In genomic region chr8:70898661-70899198, GRCm38 (mm10) we compare ENCODE assay signal across 8 mouse cellular contexts. TPM values are rescaled to one million over a fixed set of nuclear protein-coding genes. Genes with fewer than 3 reads are reported as not detected.
DNase-seq lines count a peak whose midpoint lies in the region; ATAC-seq and TF ChIP-seq lines count a peak whose summit lies in the region.

No protein-coding gene starts in this region.

- intact Hi-C loops in left cerebral cortex, postnatal 10 days (cut with DNase I): loop anchor here (5.0 kb wide), 1 partner anchor 479 kb away; no protein-coding TSS in a partner anchor

- WGBS in kidney, embryonic 15.5 days: 42% methylated on average over 2 of the region's 2 CpGs
- 62% methylated on average over 2 of the region's 2 CpGs for WGBS in hindbrain, embryonic 10.5 days
- 59% methylated on average over 2 of the region's 2 CpGs for WGBS in midbrain, embryonic 11.5 days

- peak overlapping the region; percentile 70; the same call in 1 of the 2 replicates for H3K4me2 ChIP-seq in kidney, embryonic 15.5 days
- no peak overlapping the region; the same call in 1 of the 2 replicates for H3K4me2 ChIP-seq in midbrain, embryonic 11.5 days

- no peak overlapping the region for H3K9ac ChIP-seq in kidney, embryonic 15.5 days
- peak overlapping the region; percentile 60 for H3K9ac ChIP-seq in midbrain, embryonic 11.5 days (ENCODE audit: low read length)

- ATAC-seq in kidney, embryonic 15.5 days (replicated peaks; ENCODE audit: low FRiP score): no peak
- no peak for ATAC-seq in G1E (ENCODE audit: extremely low read depth, insufficient number of reproducible peaks, low FRiP score, poor library complexity, severe bottlenecking)
- no peak for ATAC-seq in midbrain, embryonic 11.5 days (ENCODE audit: low FRiP score)

- no peak for DNase-seq in kidney, postnatal 25 days
- DNase-seq in G1E (ENCODE audit: low spot score): no peak
- no peak for DNase-seq in hindbrain, embryonic 10.5 days (ENCODE audit: low spot score)
- no peak for DNase-seq in midbrain, embryonic 11.5 days (ENCODE audit: low spot score, missing footprints)
- DNase-seq in left cerebral cortex, postnatal 10 days (ENCODE audit: extremely low spot score in 1 of 2, low spot score in 2 of 2): no peak
- DNase-seq in right cerebral cortex, postnatal 25 days: no peak
- DNase-seq in adrenal gland, postnatal 4 days (ENCODE audit: low spot score in 2 of 2): no peak

- no peak for TF ChIP-seq CTCF in G1E (IDR thresholded peaks at IDR 0.05; ENCODE audit: low read depth, low read length)

- no peaks in the 10 kb centered on the region for H3K9me3 ChIP-seq in kidney, embryonic 15.5 days (replicated peaks)
- H3K9me3 ChIP-seq in G1E (replicated peaks): no peaks in the 10 kb centered on the region; the same call in 1 of the 2 replicates
- no peaks in the 10 kb centered on the region for H3K9me3 ChIP-seq in hindbrain, embryonic 10.5 days
- no peaks in the 10 kb centered on the region for H3K9me3 ChIP-seq in midbrain, embryonic 11.5 days (ENCODE audit: control insufficient read depth, low read length)

- peaks cover 11% of the 10 kb centered on the region for H3K27me3 ChIP-seq in kidney, embryonic 15.5 days
- H3K27me3 ChIP-seq in G1E (ENCODE audit: insufficient read depth, low read length): peaks cover 4% of the 10 kb centered on the region; the same call in 1 of the 2 replicates
- peaks cover 24% of the 10 kb centered on the region for H3K27me3 ChIP-seq in hindbrain, embryonic 10.5 days (ENCODE audit: insufficient read depth, poor library complexity, severe bottlenecking)
- H3K27me3 ChIP-seq in midbrain, embryonic 11.5 days (ENCODE audit: control insufficient read depth, insufficient read depth, low read length): peaks cover 4% of the 10 kb centered on the region

- H3K36me3 ChIP-seq in kidney, embryonic 15.5 days: peaks cover 25% of the 10 kb centered on the region
- peaks cover 30% of the 10 kb centered on the region for H3K36me3 ChIP-seq in G1E (replicated peaks)
- H3K36me3 ChIP-seq in hindbrain, embryonic 10.5 days: peaks cover 26% of the 10 kb centered on the region
- H3K36me3 ChIP-seq in midbrain, embryonic 11.5 days (ENCODE audit: control insufficient read depth, insufficient read depth, low read length): peaks cover 17% of the 10 kb centered on the region

- H3K4me3 ChIP-seq in kidney, embryonic 15.5 days (replicated peaks): peak overlapping the region; percentile 65; the same call in 1 of the 2 replicates
- H3K4me3 ChIP-seq in G1E (ENCODE audit: low read depth, low read length): peak overlapping the region; percentile 97; the same call in 1 of the 2 replicates
- peak overlapping the region; percentile 71 for H3K4me3 ChIP-seq in hindbrain, embryonic 10.5 days
- H3K4me3 ChIP-seq in midbrain, embryonic 11.5 days (ENCODE audit: low read depth, low read length): peak overlapping the region; percentile 88; the same call in 1 of the 2 replicates

- peaks cover 23% of the 10 kb centered on the region for H3K4me1 ChIP-seq in kidney, embryonic 15.5 days
- H3K4me1 ChIP-seq in G1E (ENCODE audit: insufficient read depth, low read depth, low read length): peaks cover 42% of the 10 kb centered on the region
- H3K4me1 ChIP-seq in hindbrain, embryonic 10.5 days (replicated peaks): peaks cover 26% of the 10 kb centered on the region
- H3K4me1 ChIP-seq in midbrain, embryonic 11.5 days (ENCODE audit: control insufficient read depth, insufficient read depth, low read length): peaks cover 7% of the 10 kb centered on the region

- H3K27ac ChIP-seq in kidney, embryonic 15.5 days: no peak overlapping the region
- H3K27ac ChIP-seq in hindbrain, embryonic 10.5 days: peak overlapping the region; percentile 95
- no peak overlapping the region for H3K27ac ChIP-seq in midbrain, embryonic 11.5 days (ENCODE audit: low read depth, low read length)

RNA-seq across cellular contexts. Expression of gene Rpl18a, which starts 1.5 kb away (rescaled TPM):
- polyA plus RNA-seq in kidney, embryonic 15.5 days (2015; fragmentation: Nextera tagmentation; extraction: Ambion mirVana): 4,326 and 4,329 TPM in 2 replicates
- 12,197 and 12,967 TPM in 2 replicates for total RNA-seq in G1E (2014; fragmentation: Nextera tagmentation)
- total RNA-seq in G1E (2017): 1,575 and 1,810 TPM in 2 replicates
- polyA plus RNA-seq in G1E (2012): 3,365 and 5,482 TPM in 2 replicates
- polyA plus RNA-seq in hindbrain, embryonic 10.5 days (2016; fragmentation: Nextera tagmentation; extraction: Ambion mirVana): 3,443 and 3,791 TPM in 2 replicates
- 2,833 and 3,086 TPM in 2 replicates for polyA plus RNA-seq in midbrain, embryonic 11.5 days (2014; fragmentation: Nextera tagmentation; extraction: Ambion mirVana)
- 100 to 1,000 TPM; 690 to 725 TPM for total RNA-seq in left cerebral cortex, postnatal 10 days (2021)
- 1,000 to 10,000 TPM; 1,999 to 2,049 TPM for total RNA-seq in adrenal gland, postnatal 4 days (2021)

RNA-seq across cellular contexts. Expression of gene Slc5a5, which starts 6.2 kb away (rescaled TPM):
- 0.06 and 0.25 TPM in 2 replicates for polyA plus RNA-seq in kidney, embryonic 15.5 days (2015; fragmentation: Nextera tagmentation; extraction: Ambion mirVana)
- not detected in 2 replicates for total RNA-seq in G1E (2014; fragmentation: Nextera tagmentation)
- total RNA-seq in G1E (2017): 0.06 TPM in 1 of 2 replicates, not detected in the other
- polyA plus RNA-seq in G1E (2012): 0.26 and 0.28 TPM in 2 replicates
- 0.39 and 0.59 TPM in 2 replicates for polyA plus RNA-seq in hindbrain, embryonic 10.5 days (2016; fragmentation: Nextera tagmentation; extraction: Ambion mirVana)
- polyA plus RNA-seq in midbrain, embryonic 11.5 days (2014; fragmentation: Nextera tagmentation; extraction: Ambion mirVana): 0.61 and 0.77 TPM in 2 replicates
- 1 to 10 TPM; 7.2 to 7.3 TPM for total RNA-seq in left cerebral cortex, postnatal 10 days (2021)
- total RNA-seq in adrenal gland, postnatal 4 days (2021): under 1 TPM; 0.14 to 0.17 TPM

RNA-seq across cellular contexts. Expression of gene Map1s, which starts 7.0 kb away (rescaled TPM):
- polyA plus RNA-seq in kidney, embryonic 15.5 days (2015; fragmentation: Nextera tagmentation; extraction: Ambion mirVana): 49.7 and 58.9 TPM in 2 replicates
- 26.3 and 29.6 TPM in 2 replicates for total RNA-seq in G1E (2014; fragmentation: Nextera tagmentation)
- total RNA-seq in G1E (2017): 8.7 and 9.5 TPM in 2 replicates
- polyA plus RNA-seq in G1E (2012): 135 and 147 TPM in 2 replicates
- 66.6 and 74.5 TPM in 2 replicates for polyA plus RNA-seq in hindbrain, embryonic 10.5 days (2016; fragmentation: Nextera tagmentation; extraction: Ambion mirVana)
- 31.2 and 35.4 TPM in 2 replicates for polyA plus RNA-seq in midbrain, embryonic 11.5 days (2014; fragmentation: Nextera tagmentation; extraction: Ambion mirVana)
- total RNA-seq in left cerebral cortex, postnatal 10 days (2021): 10 to 100 TPM; 76.5 to 79.8 TPM
- 10 to 100 TPM; 45.4 to 48.9 TPM for total RNA-seq in adrenal gland, postnatal 4 days (2021)

RNA-seq across cellular contexts. Expression of gene Ccdc124, which starts 25.0 kb away (rescaled TPM):
- 115 and 123 TPM in 2 replicates for polyA plus RNA-seq in kidney, embryonic 15.5 days (2015; fragmentation: Nextera tagmentation; extraction: Ambion mirVana)
- total RNA-seq in G1E (2014; fragmentation: Nextera tagmentation) (17.0 and 18.9 TPM in 2 replicates), G1E (2017) (16.1 and 16.7 TPM in 2 replicates)
- polyA plus RNA-seq in G1E (2012): 171 and 172 TPM in 2 replicates
- polyA plus RNA-seq in hindbrain, embryonic 10.5 days (2016; fragmentation: Nextera tagmentation; extraction: Ambion mirVana): 172 and 182 TPM in 2 replicates
- 161 and 166 TPM in 2 replicates for polyA plus RNA-seq in midbrain, embryonic 11.5 days (2014; fragmentation: Nextera tagmentation; extraction: Ambion mirVana)
- 10 to 100 TPM; 88.9 to 93.3 TPM for total RNA-seq in left cerebral cortex, postnatal 10 days (2021)
- total RNA-seq in adrenal gland, postnatal 4 days (2021): 10 to 100 TPM; 36.8 to 38.6 TPM

RNA-seq across cellular contexts. Expression of gene Kcnn1, which starts 35.7 kb away (rescaled TPM):
- polyA plus RNA-seq in kidney, embryonic 15.5 days (2015; fragmentation: Nextera tagmentation; extraction: Ambion mirVana): 2.6 and 2.9 TPM in 2 replicates
- total RNA-seq in G1E (2014; fragmentation: Nextera tagmentation) (not detected in 2 replicates), G1E (2017) (0.12 and 0.22 TPM in 2 replicates)
- polyA plus RNA-seq in G1E (2012): 0.02 and 0.03 TPM in 2 replicates
- 6.2 and 19.3 TPM in 2 replicates for polyA plus RNA-seq in hindbrain, embryonic 10.5 days (2016; fragmentation: Nextera tagmentation; extraction: Ambion mirVana)
- polyA plus RNA-seq in midbrain, embryonic 11.5 days (2014; fragmentation: Nextera tagmentation; extraction: Ambion mirVana): 10.9 and 12.4 TPM in 2 replicates
- 10 to 100 TPM; 27.9 to 33.2 TPM for total RNA-seq in left cerebral cortex, postnatal 10 days (2021)
- 1 to 10 TPM; 1.4 to 2.1 TPM for total RNA-seq in adrenal gland, postnatal 4 days (2021)
